Mouse (Mus musculus): Measurements from ENCODE around the gene Tcte2. TPM values are rescaled to one million over a fixed set of nuclear protein-coding genes. Genes with fewer than 3 reads are reported as not detected.
A peak's percentile ranks its signal among the peaks of the same experiment; 100 is the strongest.
"Not testable (repeated sequence)": the region's sequence is repeated elsewhere in the genome, so short reads cannot be mapped to it uniquely, and the experiment has no call there.

Tcte2 gene
- polyA plus RNA-seq (2012; rRNA removed), result 15.3 and 18.4 TPM in 2 replicates

- peak; percentile 72 for DNase-seq (ENCODE audit: low read depth)
- TF ChIP-seq CTCF (IDR thresholded peaks at IDR 0.05; ENCODE audit: borderline replicate concordance, extremely low read depth, insufficient read depth, insufficient read length) (no peak), POLR2A (IDR thresholded peaks at IDR 0.05; ENCODE audit: borderline replicate concordance, extremely low read depth, insufficient read depth, insufficient read length, poor library complexity, severe bottlenecking) (no peak)
Measured at GRCm38 (mm10) chr17:13761179-13761913, at the start of gene Tcte2. Gene Tcte2 (minus strand): TSS chr17:13761825.

- no peak for DNase-seq (ENCODE audit: low read depth)
- no peak for TF ChIP-seq POLR2A (IDR thresholded peaks at IDR 0.05; ENCODE audit: borderline replicate concordance, extremely low read depth, insufficient read depth, insufficient read length, poor library complexity, severe bottlenecking)
- TF ChIP-seq CTCF (IDR thresholded peaks at IDR 0.05; ENCODE audit: borderline replicate concordance, extremely low read depth, insufficient read depth, insufficient read length), result no peak
Measured at GRCm38 (mm10) chr17:13806016-13806415, 44.4 kb upstream of the Tcte2 start.

- DNase-seq (ENCODE audit: low read depth), result no peak
- TF ChIP-seq CTCF (IDR thresholded peaks at IDR 0.05; ENCODE audit: borderline replicate concordance, extremely low read depth, insufficient read depth, insufficient read length) (no peak), POLR2A (IDR thresholded peaks at IDR 0.05; ENCODE audit: borderline replicate concordance, extremely low read depth, insufficient read depth, insufficient read length, poor library complexity, severe bottlenecking) (no peak)
Measured at GRCm38 (mm10) chr17:13802836-13803408, 41.3 kb upstream of the Tcte2 start.

- TF ChIP-seq CTCF (IDR thresholded peaks at IDR 0.05; ENCODE audit: borderline replicate concordance, extremely low read depth, insufficient read depth, insufficient read length) (no peak), POLR2A (IDR thresholded peaks at IDR 0.05; ENCODE audit: borderline replicate concordance, extremely low read depth, insufficient read depth, insufficient read length, poor library complexity, severe bottlenecking) (no peak)
- DNase-seq (ENCODE audit: low read depth), result no peak
Measured at GRCm38 (mm10) chr17:13797691-13798090, 36.1 kb upstream of the Tcte2 start.

- DNase-seq (ENCODE audit: low read depth), result not testable (repeated sequence)
Measured at GRCm38 (mm10) chr17:13790033-13790432, 28.4 kb upstream of the Tcte2 start.

- DNase-seq (ENCODE audit: low read depth), result no peak
- TF ChIP-seq POLR2A (IDR thresholded peaks at IDR 0.05; ENCODE audit: borderline replicate concordance, extremely low read depth, insufficient read depth, insufficient read length, poor library complexity, severe bottlenecking), result no peak
- no peak for TF ChIP-seq CTCF (IDR thresholded peaks at IDR 0.05; ENCODE audit: borderline replicate concordance, extremely low read depth, insufficient read depth, insufficient read length)
Measured at GRCm38 (mm10) chr17:13783469-13783868, 21.8 kb upstream of the Tcte2 start.

- peak; percentile 65 for DNase-seq (ENCODE audit: low read depth)
Measured at GRCm38 (mm10) chr17:13781948-13782347, 20.3 kb upstream of the Tcte2 start.

GRCm38 (mm10) chr17:13778865-13779264, 17.2 kb upstream of the Tcte2 start:
- DNase-seq (ENCODE audit: low read depth), result no peak
- TF ChIP-seq CTCF (IDR thresholded peaks at IDR 0.05; ENCODE audit: borderline replicate concordance, extremely low read depth, insufficient read depth, insufficient read length) (no peak), POLR2A (IDR thresholded peaks at IDR 0.05; ENCODE audit: borderline replicate concordance, extremely low read depth, insufficient read depth, insufficient read length, poor library complexity, severe bottlenecking) (no peak)

More at GRCm38 (mm10) chr17:13781948-13782347, 20.3 kb upstream of the Tcte2 start:
- TF ChIP-seq CTCF (IDR thresholded peaks at IDR 0.05; ENCODE audit: borderline replicate concordance, extremely low read depth, insufficient read depth, insufficient read length), result no peak
- no peak for TF ChIP-seq POLR2A (IDR thresholded peaks at IDR 0.05; ENCODE audit: borderline replicate concordance, extremely low read depth, insufficient read depth, insufficient read length, poor library complexity, severe bottlenecking)

- DNase-seq (ENCODE audit: low read depth), result no peak
- TF ChIP-seq CTCF (IDR thresholded peaks at IDR 0.05; ENCODE audit: borderline replicate concordance, extremely low read depth, insufficient read depth, insufficient read length), result no peak
- TF ChIP-seq POLR2A (IDR thresholded peaks at IDR 0.05; ENCODE audit: borderline replicate concordance, extremely low read depth, insufficient read depth, insufficient read length, poor library complexity, severe bottlenecking), result no peak
Measured at GRCm38 (mm10) chr17:13777676-13778075, 16.1 kb upstream of the Tcte2 start.

- DNase-seq (ENCODE audit: low read depth), result no peak
- no peak for TF ChIP-seq POLR2A (IDR thresholded peaks at IDR 0.05; ENCODE audit: borderline replicate concordance, extremely low read depth, insufficient read depth, insufficient read length, poor library complexity, severe bottlenecking)
- TF ChIP-seq CTCF (IDR thresholded peaks at IDR 0.05; ENCODE audit: borderline replicate concordance, extremely low read depth, insufficient read depth, insufficient read length), result peak; percentile 27; the same call in 1 of the 2 replicates
Measured at GRCm38 (mm10) chr17:13769256-13769655, 7.6 kb upstream of the Tcte2 start.

GRCm38 (mm10) chr17:13768531-13768930, 6.9 kb upstream of the Tcte2 start:
- TF ChIP-seq CTCF (IDR thresholded peaks at IDR 0.05; ENCODE audit: borderline replicate concordance, extremely low read depth, insufficient read depth, insufficient read length), result no peak
- TF ChIP-seq POLR2A (IDR thresholded peaks at IDR 0.05; ENCODE audit: borderline replicate concordance, extremely low read depth, insufficient read depth, insufficient read length, poor library complexity, severe bottlenecking), result no peak
- DNase-seq (ENCODE audit: low read depth), result no peak

- DNase-seq (ENCODE audit: low read depth), result peak; percentile 70
Measured at GRCm38 (mm10) chr17:13764911-13765310, 3.3 kb upstream of the Tcte2 start.

Data from brain, embryonic 14.5 days (tissue).